Mouse (Mus musculus): ENCODE results near the gene Tpk1. TPM values are rescaled to one million over a fixed set of nuclear protein-coding genes. Genes with fewer than 3 reads are reported as not detected.

The Tpk1 gene
- total and polyA plus RNA-seq, 3 experiments = 3.5 to 12.6 TPM; not detected in 1

GRCm38 (mm10) chr6:43468821-43469594 is 197.1 kb downstream of the Tpk1 start:
- Histone ChIP-seq H3K79me2 (ENCODE audit: control insufficient read depth, insufficient read depth, low read length, poor library complexity) (no peaks in the 10 kb centered on the region), H3K36me3 (ENCODE audit: control insufficient read depth in 1 of 2, insufficient read depth in 2 of 2, low read length in 2 of 2) (no peaks in the 10 kb centered on the region), H3K27ac (ENCODE audit: control insufficient read depth, low read depth, low read length) (no peak overlapping the region), H3K9me3 (replicated peaks; ENCODE audit: insufficient read depth, low read length) (no peaks in the 10 kb centered on the region), H3K9ac (ENCODE audit: control insufficient read depth, low read depth, low read length, poor library complexity, severe bottlenecking) (no peak overlapping the region), H3K4me3 (ENCODE audit: control insufficient read depth in 1 of 2, insufficient read depth in 1 of 2, low read depth in 2 of 2, low read length in 2 of 2) (no peak overlapping the region), H3K4me1 (ENCODE audit: control insufficient read depth in 1 of 2, insufficient read depth in 2 of 2, low read length in 2 of 2) (no peaks in the 10 kb centered on the region), H3K27me3 (ENCODE audit: control insufficient read depth in 1 of 2, insufficient read depth in 2 of 2, low read length in 2 of 2) (no peaks in the 10 kb centered on the region)
- no peak for DNase-seq (ENCODE audit: low read depth, low spot score)
- no peak for TF ChIP-seq MYB (IDR thresholded peaks at IDR 0.05; ENCODE audit: low read depth, low read length)
- no peak for TF ChIP-seq MXI1 (IDR thresholded peaks at IDR 0.05; ENCODE audit: low read depth, low read length)

DNA sequence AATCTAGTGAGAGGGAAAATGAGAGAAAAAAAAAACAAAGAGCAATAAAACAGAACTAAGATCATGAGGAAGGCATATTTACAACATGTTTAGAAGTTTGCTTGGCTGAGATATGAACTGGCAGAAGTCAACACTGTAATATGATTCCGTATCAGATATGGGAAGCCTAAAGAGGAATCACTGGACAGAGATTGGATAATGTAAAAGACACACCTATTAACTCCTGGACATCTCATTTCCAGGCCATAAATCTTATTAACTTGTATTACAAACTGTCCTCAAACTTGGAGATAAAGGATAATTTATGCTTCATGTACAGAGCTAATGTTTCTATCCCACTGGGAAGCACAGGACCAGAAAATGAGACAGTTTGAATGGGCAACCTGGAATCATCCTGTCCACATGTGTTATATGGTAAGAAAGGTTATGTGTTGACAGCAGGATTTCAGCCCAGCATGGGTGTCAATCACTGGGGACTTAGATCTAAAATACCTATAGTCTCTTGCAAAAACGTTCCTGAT is 203.2 kb downstream of the Tpk1 start:
- H3K79me2 ChIP-seq (ENCODE audit: control insufficient read depth, insufficient read depth, low read length, poor library complexity) = no peaks in the 10 kb centered on the region
- no peaks in the 10 kb centered on the region for H3K36me3 ChIP-seq (ENCODE audit: control insufficient read depth in 1 of 2, insufficient read depth in 2 of 2, low read length in 2 of 2)
- no peak for DNase-seq (ENCODE audit: low read depth, low spot score)
- H3K9ac ChIP-seq (ENCODE audit: control insufficient read depth, low read depth, low read length, poor library complexity, severe bottlenecking) = no peak overlapping the region
- no peak overlapping the region for H3K4me3 ChIP-seq (ENCODE audit: control insufficient read depth in 1 of 2, insufficient read depth in 1 of 2, low read depth in 2 of 2, low read length in 2 of 2)
- no peaks in the 10 kb centered on the region for H3K27me3 ChIP-seq (ENCODE audit: control insufficient read depth in 1 of 2, insufficient read depth in 2 of 2, low read length in 2 of 2)
- TF ChIP-seq MAZ (IDR thresholded peaks at IDR 0.05; ENCODE audit: low read depth, low read length) (no peak), MAX (IDR thresholded peaks at IDR 0.05; ENCODE audit: low read length) (no peak), BHLHE40 (IDR thresholded peaks at IDR 0.05; ENCODE audit: borderline replicate concordance, low read depth, low read length) (no peak), USF1 (IDR thresholded peaks at IDR 0.05; ENCODE audit: low read depth, low read length) (no peak), EP300 (IDR thresholded peaks at IDR 0.05; ENCODE audit: low read depth in 1 of 2, low read length in 2 of 2) (no peak), ZMIZ1 (IDR thresholded peaks at IDR 0.05; ENCODE audit: low read depth, low read length) (no peak), SMC3 (IDR thresholded peaks at IDR 0.05; ENCODE audit: low read depth, low read length) (no peak)
- H3K9me3 ChIP-seq (replicated peaks; ENCODE audit: insufficient read depth, low read length) = no peaks in the 10 kb centered on the region
- no peaks in the 10 kb centered on the region for H3K4me1 ChIP-seq (ENCODE audit: control insufficient read depth in 1 of 2, insufficient read depth in 2 of 2, low read length in 2 of 2)
- H3K27ac ChIP-seq (ENCODE audit: control insufficient read depth, low read depth, low read length) = no peak overlapping the region

- Histone ChIP-seq H3K4me1 (ENCODE audit: control insufficient read depth in 1 of 2, insufficient read depth in 2 of 2, low read length in 2 of 2) (no peaks in the 10 kb centered on the region), H3K9ac (ENCODE audit: control insufficient read depth, low read depth, low read length, poor library complexity, severe bottlenecking) (no peak overlapping the region), H3K27ac (ENCODE audit: control insufficient read depth, low read depth, low read length) (no peak overlapping the region), H3K27me3 (ENCODE audit: control insufficient read depth in 1 of 2, insufficient read depth in 2 of 2, low read length in 2 of 2) (no peaks in the 10 kb centered on the region), H3K79me2 (ENCODE audit: control insufficient read depth, insufficient read depth, low read length, poor library complexity) (no peaks in the 10 kb centered on the region), H3K4me3 (ENCODE audit: control insufficient read depth in 1 of 2, insufficient read depth in 1 of 2, low read depth in 2 of 2, low read length in 2 of 2) (no peak overlapping the region), H3K9me3 (replicated peaks; ENCODE audit: insufficient read depth, low read length) (no peaks in the 10 kb centered on the region), H3K36me3 (ENCODE audit: control insufficient read depth in 1 of 2, insufficient read depth in 2 of 2, low read length in 2 of 2) (no peaks in the 10 kb centered on the region)
- TF ChIP-seq UBTF (IDR thresholded peaks at IDR 0.05; ENCODE audit: borderline replicate concordance, insufficient read depth, low read depth, low read length) (no peak), ZKSCAN1 (IDR thresholded peaks at IDR 0.05; ENCODE audit: low read depth, low read length) (no peak), BHLHE40 (IDR thresholded peaks at IDR 0.05; ENCODE audit: borderline replicate concordance, low read depth, low read length) (no peak), CHD2 (IDR thresholded peaks at IDR 0.05; ENCODE audit: low read length) (no peak), ZMIZ1 (IDR thresholded peaks at IDR 0.05; ENCODE audit: low read depth, low read length) (no peak), USF1 (IDR thresholded peaks at IDR 0.05; ENCODE audit: low read depth, low read length) (no peak), POLR2AphosphoS5 (IDR thresholded peaks at IDR 0.05; ENCODE audit: borderline replicate concordance, low read depth, low read length) (no peak), MYB (IDR thresholded peaks at IDR 0.05; ENCODE audit: low read depth, low read length) (no peak), RCOR1 (IDR thresholded peaks at IDR 0.05; ENCODE audit: low read depth, low read length) (no peak), GABPA (IDR thresholded peaks at IDR 0.05; ENCODE audit: low read depth, low read length) (no peak), JUND (IDR thresholded peaks at IDR 0.05; ENCODE audit: low read depth, low read length) (no peak), MAFK (IDR thresholded peaks at IDR 0.05; ENCODE audit: borderline replicate concordance, low read depth, low read length) (no peak), NELFE (IDR thresholded peaks at IDR 0.05; ENCODE audit: low read depth, low read length) (no peak), RAD21 (IDR thresholded peaks at IDR 0.05; ENCODE audit: low read depth, low read length) (no peak), ETS1 (IDR thresholded peaks at IDR 0.05; ENCODE audit: low read depth, low read length) (no peak), HCFC1 (IDR thresholded peaks at IDR 0.05; ENCODE audit: low read depth, low read length) (no peak)
- no peak for DNase-seq (ENCODE audit: low read depth, low spot score)
Measured at GRCm38 (mm10) chr6:43462189-43462848, 203.8 kb downstream of the Tpk1 start.
